Mouse (Mus musculus): ENCODE measurements around the gene Adss. TPM values are rescaled to one million over a fixed set of nuclear protein-coding genes. Genes with fewer than 3 reads are reported as not detected.

The Adss gene
- polyA plus RNA-seq, 1 experiment from 2014 or later, result 46.0 TPM

- Histone ChIP-seq H3K36me3 (no peaks in the 10 kb centered on the region), H3K4me3 (no peak overlapping the region), H3K4me1 (replicated peaks) (peaks cover 11% of the 10 kb centered on the region), H3K27ac (replicated peaks) (no peak overlapping the region), H3K4me2 (no peak overlapping the region), H3K27me3 (no peaks in the 10 kb centered on the region), H3K9ac (no peak overlapping the region), H3K9me3 (no peaks in the 10 kb centered on the region)
- 0 out of 2 replicates have a peak, but pooled peaks have one; percentile 19 for ATAC-seq (ENCODE audit: low read depth)
- WGBS, result 74% methylated on average over 3 of the region's 3 CpGs
Observed at GRCm38 (mm10) chr1:177719029-177719427, 77.3 kb downstream of the Adss start.

GRCm38 (mm10) chr1:177718340-177719028, 77.8 kb downstream of the Adss start:
- 16% methylated on average over 11 of the region's 11 CpGs for WGBS
- Histone ChIP-seq H3K9me3 (no peaks in the 10 kb centered on the region), H3K9ac (no peak overlapping the region), H3K36me3 (no peaks in the 10 kb centered on the region), H3K4me2 (no peak overlapping the region), H3K27ac (replicated peaks) (no peak overlapping the region), H3K27me3 (no peaks in the 10 kb centered on the region), H3K4me3 (no peak overlapping the region), H3K4me1 (replicated peaks) (peaks cover 11% of the 10 kb centered on the region)
- peak; percentile 23; the same call in 1 of the 2 replicates for ATAC-seq (ENCODE audit: low read depth)

- no peak for ATAC-seq (ENCODE audit: low read depth)
- Histone ChIP-seq H3K36me3 (no peaks in the 10 kb centered on the region), H3K27ac (replicated peaks) (no peak overlapping the region), H3K4me1 (replicated peaks) (peaks cover 11% of the 10 kb centered on the region), H3K9me3 (no peaks in the 10 kb centered on the region), H3K4me2 (no peak overlapping the region), H3K9ac (no peak overlapping the region), H3K4me3 (no peak overlapping the region), H3K27me3 (no peaks in the 10 kb centered on the region)
- WGBS, result 80% methylated on average over 7 of the region's 7 CpGs
Observed at GRCm38 (mm10) chr1:177717057-177717835, 79.1 kb downstream of the Adss start.

GRCm38 (mm10) chr1:177716448-177716847, 79.9 kb downstream of the Adss start:
- Histone ChIP-seq H3K9me3 (no peaks in the 10 kb centered on the region), H3K27ac (replicated peaks) (no peak overlapping the region), H3K4me2 (no peak overlapping the region), H3K27me3 (no peaks in the 10 kb centered on the region), H3K4me1 (replicated peaks) (peaks cover 11% of the 10 kb centered on the region), H3K9ac (no peak overlapping the region), H3K36me3 (no peaks in the 10 kb centered on the region), H3K4me3 (no peak overlapping the region)
- no peak for ATAC-seq (ENCODE audit: low read depth)
- 81% methylated on average over 3 of the region's 3 CpGs for WGBS

DNA sequence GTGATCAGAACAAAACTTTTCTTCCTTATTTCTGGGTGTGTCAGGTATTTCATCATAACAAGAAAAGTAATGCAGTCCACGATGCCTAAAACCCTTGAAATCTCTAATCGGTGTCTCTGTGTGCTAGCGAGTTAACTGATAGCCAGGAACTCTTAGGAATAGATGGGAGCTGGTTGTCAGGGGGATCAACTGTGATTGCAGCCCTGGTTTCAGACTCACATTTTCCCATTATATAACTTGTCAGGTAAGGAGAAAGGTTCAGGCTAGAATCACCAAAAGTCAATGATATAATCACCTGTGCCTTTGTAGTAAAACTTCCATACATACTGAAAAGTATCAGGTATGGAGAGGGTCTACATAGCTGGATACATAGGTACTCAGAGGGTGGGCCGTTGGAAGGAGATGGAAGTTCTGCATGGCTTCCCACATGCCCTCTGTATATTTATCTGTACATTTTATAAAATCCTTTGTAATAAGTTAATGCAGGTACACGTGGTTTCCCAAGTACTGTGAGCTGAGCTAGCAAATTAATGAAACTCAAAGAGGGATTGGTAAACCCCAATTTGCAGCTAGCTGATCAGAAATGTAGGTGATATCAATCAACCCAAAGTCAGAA, 81.8 kb downstream of the Adss start:
- Histone ChIP-seq H3K9ac (no peak overlapping the region), H3K4me3 (no peak overlapping the region), H3K27me3 (no peaks in the 10 kb centered on the region), H3K27ac (replicated peaks) (no peak overlapping the region), H3K4me2 (no peak overlapping the region), H3K9me3 (peaks cover 7% of the 10 kb centered on the region), H3K4me1 (replicated peaks) (peaks cover 11% of the 10 kb centered on the region), H3K36me3 (no peaks in the 10 kb centered on the region)
- no peak for ATAC-seq (ENCODE audit: low read depth)
- WGBS, result 90% methylated on average over 5 of the region's 5 CpGs

- Histone ChIP-seq H3K9ac (no peak overlapping the region), H3K4me3 (no peak overlapping the region), H3K4me1 (replicated peaks) (peaks cover 6% of the 10 kb centered on the region), H3K36me3 (no peaks in the 10 kb centered on the region), H3K27ac (replicated peaks) (no peak overlapping the region), H3K9me3 (peaks cover 8% of the 10 kb centered on the region), H3K27me3 (no peaks in the 10 kb centered on the region), H3K4me2 (no peak overlapping the region)
- ATAC-seq (ENCODE audit: low read depth), result no peak
- 86% methylated on average over 3 of the region's 3 CpGs for WGBS
Observed at GRCm38 (mm10) chr1:177713635-177714396, 82.5 kb downstream of the Adss start.

Other genes with a start within 250 kb of the Adss start
- gene 1700016C15Rik, start 66.7 kb downstream of the Adss start, polyA plus RNA-seq (2015; fragmentation: Nextera tagmentation; extraction: Ambion mirVana), result 0.41 TPM in 1 of 2 replicates, not detected in the other
- 0.32 and 0.33 TPM in 2 replicates for gene Catspere2, start 186.9 kb upstream of the Adss start, polyA plus RNA-seq (2015; fragmentation: Nextera tagmentation; extraction: Ambion mirVana)

All from neural tube, embryonic 13.5 days (tissue).